ENCODE assay signal across 8 mouse cellular contexts in the genomic region with DNA sequence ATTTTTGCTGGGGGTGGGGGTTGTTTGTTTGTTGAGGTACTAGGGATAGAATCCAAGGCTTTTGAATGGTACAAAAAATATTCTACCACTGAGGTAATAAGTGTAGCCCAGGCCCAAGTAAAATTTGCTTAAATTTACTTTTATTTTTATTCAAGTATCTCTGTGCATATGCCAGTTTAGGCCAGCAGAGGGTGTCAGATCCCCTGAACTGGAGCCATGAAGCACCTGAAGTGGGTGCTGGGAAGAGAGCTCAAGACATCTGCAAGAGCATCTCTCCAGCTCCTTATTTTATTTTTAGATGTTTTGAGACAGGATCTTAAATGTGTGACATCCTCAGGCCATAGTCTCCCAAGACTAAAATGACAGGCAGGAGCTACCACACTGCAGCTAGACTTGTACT. TPM values are rescaled to one million over a fixed set of nuclear protein-coding genes. Genes with fewer than 3 reads are reported as not detected.
A peak's percentile ranks its signal among the peaks of the same experiment; 100 is the strongest.
DNase-seq lines count a peak whose midpoint lies in the region; ATAC-seq lines count a peak whose summit lies in the region.

No protein-coding gene starts in this region.

- H3K9ac ChIP-seq in limb, embryonic 11.5 days (ENCODE audit: low read length) = no peak overlapping the region
- H3K9ac ChIP-seq in heart, embryonic 11.5 days (ENCODE audit: low read depth, low read length) = no peak overlapping the region

- H3K4me1 ChIP-seq in limb, embryonic 11.5 days (ENCODE audit: control insufficient read depth, insufficient read depth, low read length) = no peaks in the 10 kb centered on the region
- no peaks in the 10 kb centered on the region for H3K4me1 ChIP-seq in limb, embryonic 10.5 days
- peaks cover 6% of the 10 kb centered on the region; the same call in 1 of the 2 replicates for H3K4me1 ChIP-seq in heart, embryonic 11.5 days (ENCODE audit: control insufficient read depth, insufficient read depth, low read length)

- no peak overlapping the region for H3K27ac ChIP-seq in limb, embryonic 11.5 days (replicated peaks; ENCODE audit: low read depth, low read length)
- H3K27ac ChIP-seq in limb, embryonic 10.5 days = no peak overlapping the region
- H3K27ac ChIP-seq in macrophage = peak overlapping the region; percentile 96
- no peak overlapping the region for H3K27ac ChIP-seq in heart, embryonic 11.5 days (ENCODE audit: low read depth, low read length)

- peak; percentile 32 to 41 for DNase-seq in cerebellum, adult 18-20 months
- no peak for DNase-seq in cerebellum, adult 11-12 months
- DNase-seq in limb, embryonic 11.5 days (ENCODE audit: low spot score) = peak; percentile 36
- DNase-seq in limb, embryonic 10.5 days (ENCODE audit: low spot score) = no peak
- DNase-seq in ZHBTc4 (ENCODE audit: low read depth, low spot score) = peak; percentile 54
- DNase-seq in heart, adult 8-10 months (ENCODE audit: low spot score) = no peak

- H3K79me2 ChIP-seq in macrophage (ENCODE audit: inconsistent target) = peaks cover 98% of the 10 kb centered on the region

- peaks cover 14% of the 10 kb centered on the region for H3K36me3 ChIP-seq in limb, embryonic 11.5 days (ENCODE audit: control insufficient read depth, insufficient read depth, low read length)
- peaks cover 72% of the 10 kb centered on the region for H3K36me3 ChIP-seq in limb, embryonic 10.5 days
- H3K36me3 ChIP-seq in macrophage (ENCODE audit: inconsistent target) = peaks cover 41% of the 10 kb centered on the region
- H3K36me3 ChIP-seq in heart, embryonic 11.5 days (ENCODE audit: control insufficient read depth, insufficient read depth, low read length) = peaks cover 34% of the 10 kb centered on the region

- H3K4me2 ChIP-seq in limb, embryonic 11.5 days (ENCODE audit: low read depth, severe bottlenecking) = no peak overlapping the region
- H3K4me2 ChIP-seq in heart, embryonic 11.5 days = no peak overlapping the region

- H3K27me3 ChIP-seq in limb, embryonic 11.5 days (ENCODE audit: control insufficient read depth, insufficient read depth, low read length) = no peaks in the 10 kb centered on the region
- no peaks in the 10 kb centered on the region for H3K27me3 ChIP-seq in limb, embryonic 10.5 days (ENCODE audit: low read depth, poor library complexity, severe bottlenecking)
- no peaks in the 10 kb centered on the region for H3K27me3 ChIP-seq in heart, embryonic 11.5 days (ENCODE audit: control insufficient read depth, insufficient read depth, low read length)

- H3K9me3 ChIP-seq in limb, embryonic 11.5 days (ENCODE audit: control insufficient read depth, low read length) = no peaks in the 10 kb centered on the region
- H3K9me3 ChIP-seq in limb, embryonic 10.5 days (replicated peaks) = no peaks in the 10 kb centered on the region
- H3K9me3 ChIP-seq in heart, embryonic 11.5 days (replicated peaks; ENCODE audit: control insufficient read depth, low read length) = no peaks in the 10 kb centered on the region

- no peak for ATAC-seq in limb, embryonic 11.5 days (ENCODE audit: insufficient number of reproducible peaks, low FRiP score, low TSS enrichment, low read depth)
- ATAC-seq in heart, embryonic 11.5 days (replicated peaks; ENCODE audit: insufficient number of reproducible peaks, low FRiP score, low TSS enrichment) = no peak

- H3K4me3 ChIP-seq in limb, embryonic 11.5 days (ENCODE audit: low read depth, low read length) = no peak overlapping the region
- H3K4me3 ChIP-seq in limb, embryonic 10.5 days = no peak overlapping the region
- H3K4me3 ChIP-seq in macrophage (ENCODE audit: inconsistent target) = no peak overlapping the region
- no peak overlapping the region for H3K4me3 ChIP-seq in heart, embryonic 11.5 days (ENCODE audit: low read depth, low read length)

RNA-seq across cellular contexts. Expression of a gene that starts 15.8 kb away (rescaled TPM):
- polyA plus RNA-seq in limb, embryonic 11.5 days (2014; fragmentation: Nextera tagmentation; extraction: Ambion mirVana) = 59.0 and 64.6 TPM in 2 replicates
- polyA plus RNA-seq in limb, embryonic 10.5 days (2016; fragmentation: Nextera tagmentation; extraction: Ambion mirVana) = 45.3 and 46.5 TPM in 2 replicates
- 100 to 1,000 TPM; 120 to 324 (median 283) TPM for total RNA-seq in macrophage (2018; cell fraction: chromatin; rRNA removed)
- total RNA-seq in macrophage (2018; cell fraction: cytosol; rRNA removed) = 100 to 1,000 TPM; 401 to 516 (median 457) TPM
- 100 to 1,000 TPM; 151 to 403 (median 238) TPM for total RNA-seq in macrophage (2018; cell fraction: nucleus; rRNA removed)
- polyA plus RNA-seq in macrophage (2018) = 402 to 842 TPM (median 678 TPM) in 3 replicates
- polyA plus RNA-seq in heart, embryonic 11.5 days (2014; fragmentation: Nextera tagmentation; extraction: Ambion mirVana) = 54.1 and 54.8 TPM in 2 replicates
- 10 to 100 TPM; 38.4 to 47.9 (median 42.1) TPM for total RNA-seq in heart, adult 8-10 months (2022)

RNA-seq across cellular contexts. Expression of a gene that starts 34.0 kb away (rescaled TPM):
- polyA plus RNA-seq in limb, embryonic 11.5 days (2014; fragmentation: Nextera tagmentation; extraction: Ambion mirVana) = 52.4 and 54.1 TPM in 2 replicates
- 45.4 and 55.3 TPM in 2 replicates for polyA plus RNA-seq in limb, embryonic 10.5 days (2016; fragmentation: Nextera tagmentation; extraction: Ambion mirVana)
- 100 to 1,000 TPM in 3 of 26 experiments, 10 to 100 TPM in 23; 14.0 to 115 (median 57.6) TPM for total RNA-seq in macrophage (2018; cell fraction: chromatin; rRNA removed)
- total RNA-seq in macrophage (2018; cell fraction: cytosol; rRNA removed) = 100 to 1,000 TPM in 3 of 26 experiments, 10 to 100 TPM in 23; 67.6 to 105 (median 84.7) TPM
- 100 to 1,000 TPM in 5 of 26 experiments, 10 to 100 TPM in 21; 24.1 to 159 (median 86.1) TPM for total RNA-seq in macrophage (2018; cell fraction: nucleus; rRNA removed)
- polyA plus RNA-seq in macrophage (2018) = 97.1 to 164 TPM (median 112 TPM) in 3 replicates
- 61.8 and 66.4 TPM in 2 replicates for polyA plus RNA-seq in heart, embryonic 11.5 days (2014; fragmentation: Nextera tagmentation; extraction: Ambion mirVana)
- 10 to 100 TPM; 44.1 to 52.8 (median 49.1) TPM for total RNA-seq in heart, adult 8-10 months (2022)

Comparison
In these comparisons a context has a peak if more than half of its experiments do, and no peak if none do; other contexts are left out.
1. DNase-seq: peak in cerebellum, adult 18-20 months (2 of 2), limb, embryonic 11.5 days (single experiment) and ZHBTc4 (single experiment); none in cerebellum, adult 11-12 months (single experiment), limb, embryonic 10.5 days (single experiment) and heart, adult 8-10 months (single experiment).